Mouse (Mus musculus): ENCODE data around the gene Bcl2l13.
A peak's percentile ranks its signal among the peaks of the same experiment; 100 is the strongest.
"Not testable (repeated sequence)": the region's sequence is repeated elsewhere in the genome, so short reads cannot be mapped to it uniquely, and the experiment has no call there.

The Bcl2l13 gene

GRCm38 (mm10) chr6:120830866-120831608 is 5.0 kb upstream of the Bcl2l13 start:
- DNase-seq (ENCODE audit: low read depth, low spot score), result no peak

- no peak for DNase-seq (ENCODE audit: low read depth, low spot score)
Measured at GRCm38 (mm10) chr6:120832097-120832496, 3.9 kb upstream of the Bcl2l13 start.

GRCm38 (mm10) chr6:120834766-120835321 is 1.2 kb upstream of the Bcl2l13 start:
- DNase-seq (ENCODE audit: low read depth, low spot score), result no peak

- DNase-seq (ENCODE audit: low read depth, low spot score), result peak; percentile 25
Measured at GRCm38 (mm10) chr6:120836389-120837151, 558 bp downstream of the Bcl2l13 start.

GRCm38 (mm10) chr6:120837152-120837530 is 1.1 kb downstream of the Bcl2l13 start:
- DNase-seq (ENCODE audit: low read depth, low spot score), result no peak

GRCm38 (mm10) chr6:120840258-120840657 is 4.2 kb downstream of the Bcl2l13 start:
- DNase-seq (ENCODE audit: low read depth, low spot score), result no peak

- DNase-seq (ENCODE audit: low read depth, low spot score), result no peak
Measured at GRCm38 (mm10) chr6:120841754-120842153, 5.7 kb downstream of the Bcl2l13 start.

- not testable (repeated sequence) for DNase-seq (ENCODE audit: low read depth, low spot score)
Measured at GRCm38 (mm10) chr6:120850720-120851119, 14.7 kb downstream of the Bcl2l13 start.

GRCm38 (mm10) chr6:120854413-120854812 is 18.4 kb downstream of the Bcl2l13 start:
- DNase-seq (ENCODE audit: low read depth, low spot score), result no peak

- DNase-seq (ENCODE audit: low read depth, low spot score), result no peak
Measured at GRCm38 (mm10) chr6:120858217-120858711, 22.3 kb downstream of the Bcl2l13 start.

GRCm38 (mm10) chr6:120860079-120860478 is 24.1 kb downstream of the Bcl2l13 start:
- no peak for DNase-seq (ENCODE audit: low read depth, low spot score)

- no peak for DNase-seq (ENCODE audit: low read depth, low spot score)
Measured at GRCm38 (mm10) chr6:120866051-120866814, 30.2 kb downstream of the Bcl2l13 start.

- no peak for DNase-seq (ENCODE audit: low read depth, low spot score)
Measured at GRCm38 (mm10) chr6:120868824-120869223, 32.8 kb downstream of the Bcl2l13 start.

- DNase-seq (ENCODE audit: low read depth, low spot score), result no peak
Measured at GRCm38 (mm10) chr6:120871286-120871685, 35.3 kb downstream of the Bcl2l13 start.

GRCm38 (mm10) chr6:120873874-120874273 is 37.9 kb downstream of the Bcl2l13 start:
- no peak for DNase-seq (ENCODE audit: low read depth, low spot score)

GRCm38 (mm10) chr6:120879046-120879445 is 43.0 kb downstream of the Bcl2l13 start:
- no peak for DNase-seq (ENCODE audit: low read depth, low spot score)

- DNase-seq (ENCODE audit: low read depth, low spot score), result no peak
Measured at GRCm38 (mm10) chr6:120884436-120884835, 48.4 kb downstream of the Bcl2l13 start.

GRCm38 (mm10) chr6:120886696-120887095 is 50.7 kb downstream of the Bcl2l13 start:
- DNase-seq (ENCODE audit: low read depth, low spot score), result no peak

- DNase-seq (ENCODE audit: low read depth, low spot score), result no peak
Measured at GRCm38 (mm10) chr6:120894089-120894488, 58.1 kb downstream of the Bcl2l13 start.

GRCm38 (mm10) chr6:120894524-120894923 is 58.5 kb downstream of the Bcl2l13 start:
- DNase-seq (ENCODE audit: low read depth, low spot score), result no peak

GRCm38 (mm10) chr6:120898188-120898833 is 62.3 kb downstream of the Bcl2l13 start:
- DNase-seq (ENCODE audit: low read depth, low spot score), result peak; percentile 46

Data from skeletal muscle tissue, adult 2 months (tissue).